Mouse (Mus musculus) liver, adult 2 months (tissue): Measurements from ENCODE around the gene Esp6.

ENCODE experiments used
- CTCF ChIP-seq: fragments of 200-500 bp; IDR thresholded peaks from 2 replicates; pipeline ENCODE4 v1.5.1; 2011; ENCODE audit warnings: low read depth, low read length, control low read depth
- POLR2A ChIP-seq: fragments of 200-500 bp; IDR thresholded peaks from 2 replicates; pipeline ENCODE4 v1.6.1; 2011; ENCODE audit warnings: low read length, control low read depth; ENCODE audit not compliant: insufficient read depth; ENCODE audit errors: extremely low read depth

GRCm38 (mm10) chr17:40519818-40520217, 41.5 kb upstream of the Esp6 start, which contains the start of gene Esp8:
- TF ChIP-seq CTCF, result no peak
- TF ChIP-seq POLR2A, result no peak
